Mouse (Mus musculus) lung, adult 10 weeks (tissue): ENCODE data around the gene Irf2bpl. TPM values are rescaled to one million over a fixed set of nuclear protein-coding genes. Genes with fewer than 3 reads are reported as not detected.

Source experiments
- polyA plus RNA-seq: library from polyadenylated mRNA; stranded (reverse); fragments of 350-450 nt; fragmentation: Illumina TruSeq; extraction: RNeasy Lipid Tissue Mini Kit (QIAGEN cat#74804); gene quantifications from one replicate; pipeline ENCODE4 v1.2.3, GENCODE M21; 2014; ENCODE audit warnings: low read depth, low replicate concordance; ENCODE audit not compliant: insufficient read depth

Gene Irf2bpl
- polyA plus RNA-seq, result 20.6 TPM

DNA sequence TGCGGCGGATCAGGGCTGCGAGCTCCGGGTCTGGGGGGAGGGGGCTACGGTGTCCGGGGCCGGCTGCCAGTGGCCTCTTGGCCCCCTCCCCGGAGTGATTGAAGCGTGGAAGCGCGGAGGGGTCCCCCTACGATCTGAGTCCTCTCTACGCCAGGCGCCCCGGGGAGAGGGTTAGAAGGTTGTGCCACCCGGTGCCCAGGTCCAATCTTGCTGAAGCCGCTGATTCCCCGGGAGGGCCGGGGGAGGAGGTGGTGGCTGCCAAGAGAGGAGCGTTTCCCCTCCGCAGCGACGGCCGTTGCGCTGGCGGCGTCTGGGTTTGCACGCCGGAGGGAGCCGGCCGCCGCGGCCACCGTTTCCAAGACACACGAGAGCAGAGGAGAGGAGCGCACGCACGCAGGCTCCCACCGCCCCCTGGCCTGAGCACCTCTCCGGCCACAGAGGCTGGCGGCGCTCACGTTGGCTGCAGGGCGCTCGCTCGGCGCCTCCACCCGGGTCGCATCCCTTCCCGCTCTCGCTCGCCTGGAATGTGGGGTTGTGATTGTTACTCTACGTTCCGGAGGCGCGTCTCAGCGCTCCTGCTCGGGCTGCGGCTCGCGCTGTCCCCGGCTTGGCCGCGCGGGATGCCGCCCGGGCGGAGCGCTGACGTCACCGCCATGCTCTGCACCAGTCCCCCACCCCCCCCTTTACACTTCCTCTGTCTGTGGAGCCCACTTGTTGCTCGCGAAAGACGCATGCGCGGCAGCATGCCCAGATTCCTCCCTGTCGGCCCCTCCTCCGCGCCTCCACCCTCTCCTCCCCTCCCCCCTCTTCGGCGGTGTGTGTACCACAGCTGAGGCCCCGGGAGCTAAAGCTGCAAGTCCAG lies at the start of gene Irf2bpl:
Irf2bpl (minus strand) TSS at position 602 of the 862 bp plus-strand sequence.

Other genes starting within 250 kb of the Irf2bpl start
- gene Vash1, start 206.1 kb downstream of the Irf2bpl start, polyA plus RNA-seq, result 2.2 TPM
- gene Angel1, start 158.3 kb downstream of the Irf2bpl start, polyA plus RNA-seq, result 2.9 TPM
- not detected for gene Lrrc74a, start 150.4 kb downstream of the Irf2bpl start, polyA plus RNA-seq
- 8.5 TPM for gene Cipc, start 62.2 kb upstream of the Irf2bpl start, polyA plus RNA-seq
- gene Zdhhc22, start 105.6 kb upstream of the Irf2bpl start, polyA plus RNA-seq, result not detected
- 0.07 TPM for gene Tmem63c, start 136.5 kb upstream of the Irf2bpl start, polyA plus RNA-seq
- gene Ngb, start 217.7 kb upstream of the Irf2bpl start, polyA plus RNA-seq, result 4.3 TPM